Mouse (Mus musculus) frontal cortex, adult (tissue): Measurements from ENCODE around the gene Pax7.
A peak's percentile ranks its signal among the peaks of the same experiment; 100 is the strongest.

Source experiments
- ATAC-seq: cut with Nextera tagmentation; 2 replicates; pipeline ENCODE4 v1.9.2; 2017; ENCODE audit warnings: mild to moderate bottlenecking, moderate library complexity, mixed read lengths; ENCODE audit not compliant: low TSS enrichment

Pax7 gene

DNA sequence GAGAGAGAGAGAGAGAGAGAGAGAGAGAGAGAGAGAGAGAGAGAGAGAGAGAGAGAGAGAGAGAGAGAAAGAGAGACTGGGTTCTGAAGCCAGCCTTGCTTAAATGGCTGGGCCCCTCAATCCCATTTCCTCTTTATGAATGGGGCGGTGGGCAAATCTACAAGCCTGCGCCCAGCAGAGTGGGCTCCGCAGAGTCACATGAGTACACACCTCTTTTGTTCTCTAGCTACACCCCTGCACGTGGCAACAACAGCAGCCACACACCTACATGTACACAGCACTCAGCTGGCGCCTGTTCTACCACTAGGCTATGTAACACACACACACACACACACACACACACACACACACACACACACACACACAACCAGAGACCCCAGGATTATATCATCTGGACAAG, 21.9 kb downstream of the Pax7 start:
- no peak for ATAC-seq

DNA sequence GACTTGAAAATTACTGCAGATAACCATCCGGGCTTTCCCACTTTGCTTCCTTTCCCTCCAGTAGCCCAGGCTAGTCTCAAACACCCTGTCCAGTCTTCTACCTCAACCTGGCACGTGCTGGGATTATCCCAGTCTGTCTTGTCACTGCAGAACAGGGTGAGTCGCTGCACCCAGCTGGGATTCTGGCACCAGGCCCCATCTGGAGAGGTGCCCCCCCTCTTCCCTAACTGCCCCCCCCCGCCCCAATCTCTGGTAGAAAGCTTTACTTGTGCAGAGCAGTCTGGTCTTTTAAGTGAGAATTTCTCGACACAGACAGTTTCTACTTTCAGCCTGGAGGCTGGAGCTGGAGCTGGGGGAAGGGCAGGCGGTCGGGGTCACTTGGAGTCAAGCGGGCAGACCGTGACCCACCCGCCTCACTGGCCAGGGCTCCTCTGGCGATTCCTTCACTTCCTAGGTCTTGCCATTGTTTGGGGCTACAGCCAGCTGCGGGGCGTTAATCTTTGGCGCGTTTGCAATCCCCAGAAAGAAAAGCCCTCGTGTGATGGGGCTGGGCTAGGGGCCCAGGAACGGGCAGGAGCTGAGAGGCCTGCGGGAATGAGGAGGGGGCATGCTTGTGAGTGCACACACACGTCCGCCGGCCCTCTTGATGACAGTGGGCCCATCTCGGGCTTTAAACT, 22.4 kb downstream of the Pax7 start:
- ATAC-seq: no peak

DNA sequence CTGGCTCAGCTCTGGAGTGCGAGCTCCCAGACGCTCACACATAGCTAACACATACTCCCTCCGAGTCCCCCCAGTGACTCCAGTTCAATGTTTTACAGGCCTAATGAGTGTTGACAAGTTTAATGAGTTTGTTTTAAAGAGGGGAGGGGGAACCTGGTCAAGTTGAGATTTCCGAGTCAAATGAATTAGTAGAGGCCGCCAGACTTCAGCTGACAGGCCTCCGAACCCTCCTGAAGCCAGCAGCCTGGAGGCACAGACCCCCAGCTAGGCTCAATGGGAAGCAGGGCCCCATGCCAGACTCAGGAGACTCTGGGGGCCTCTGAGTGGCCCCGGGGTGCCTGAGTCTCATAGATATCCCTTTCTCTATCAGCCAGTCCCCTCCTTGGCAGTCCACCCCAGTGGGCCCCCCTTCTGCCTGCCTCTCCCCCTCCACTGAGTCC, 23.9 kb downstream of the Pax7 start:
- ATAC-seq: no peak

DNA sequence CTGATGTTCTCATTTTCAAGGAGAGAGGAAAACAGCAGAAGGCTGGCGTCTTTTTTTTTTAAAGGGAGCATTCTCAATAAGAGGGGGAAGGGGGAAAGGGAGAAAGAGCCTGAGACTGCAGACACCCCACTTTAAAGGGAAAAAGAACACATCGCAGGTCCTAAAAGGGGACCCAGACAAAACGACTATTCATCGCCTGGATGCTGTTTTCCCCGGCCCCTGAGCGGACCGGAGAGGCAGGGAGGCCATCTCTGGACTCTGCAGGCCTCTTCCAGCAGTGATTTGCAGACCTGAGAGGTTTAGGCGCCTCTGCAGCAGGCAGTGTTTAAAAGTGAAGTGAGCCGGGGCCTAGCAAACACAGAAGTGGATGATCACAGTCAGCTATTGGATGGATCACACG, 25.5 kb downstream of the Pax7 start:
- ATAC-seq: no peak

DNA sequence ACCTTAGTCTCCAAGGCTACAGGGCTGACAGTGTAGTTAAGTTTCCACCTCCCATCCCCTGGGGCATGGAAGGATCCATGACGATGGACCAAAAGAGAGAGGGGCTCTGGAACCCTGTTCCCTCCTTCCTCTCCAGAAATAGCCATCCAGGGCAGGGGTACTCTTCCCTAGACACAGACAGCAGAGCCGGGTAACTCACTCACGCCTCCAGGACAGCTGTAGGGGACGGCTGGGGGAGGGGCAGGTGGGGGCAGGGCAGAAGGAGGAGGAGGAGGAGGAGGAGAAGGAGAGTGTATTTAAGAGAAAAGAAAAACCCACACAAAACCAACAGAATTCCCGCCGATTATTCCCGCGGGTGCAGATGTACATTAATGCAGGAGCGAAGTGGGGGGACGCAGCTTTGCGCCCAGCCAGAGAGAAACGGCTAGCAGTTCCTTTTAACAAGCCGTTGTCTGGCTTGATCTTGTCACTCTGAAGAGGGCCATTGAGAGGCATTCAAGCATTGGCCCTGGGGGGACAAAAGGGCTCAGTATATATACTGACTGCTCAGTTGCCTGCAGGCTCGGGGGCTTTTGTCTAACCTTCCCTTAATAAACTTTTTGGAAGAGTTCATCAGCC, 26.0 kb downstream of the Pax7 start:
- no peak for ATAC-seq

DNA sequence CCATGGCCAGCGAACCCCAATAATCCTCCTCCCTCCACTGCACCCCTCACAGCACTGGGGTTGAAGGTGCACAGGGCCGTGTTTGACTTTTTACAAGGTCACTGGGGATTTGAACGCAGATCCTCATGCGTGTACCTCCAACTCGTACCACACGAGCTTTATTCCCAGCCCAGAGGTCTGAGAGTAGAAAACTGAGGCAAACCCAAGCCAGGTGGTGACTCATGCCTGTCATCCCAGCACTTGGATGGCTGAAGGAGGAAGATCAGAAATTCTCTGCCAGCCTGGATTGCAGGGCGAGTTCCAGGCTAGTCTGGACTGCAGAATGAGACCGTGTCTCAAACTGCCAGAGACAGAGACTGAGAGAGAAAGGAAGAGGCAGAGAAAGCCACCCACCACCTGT, 28.4 kb downstream of the Pax7 start:
- peak; percentile 38; the same call in 1 of the 2 replicates for ATAC-seq

DNA sequence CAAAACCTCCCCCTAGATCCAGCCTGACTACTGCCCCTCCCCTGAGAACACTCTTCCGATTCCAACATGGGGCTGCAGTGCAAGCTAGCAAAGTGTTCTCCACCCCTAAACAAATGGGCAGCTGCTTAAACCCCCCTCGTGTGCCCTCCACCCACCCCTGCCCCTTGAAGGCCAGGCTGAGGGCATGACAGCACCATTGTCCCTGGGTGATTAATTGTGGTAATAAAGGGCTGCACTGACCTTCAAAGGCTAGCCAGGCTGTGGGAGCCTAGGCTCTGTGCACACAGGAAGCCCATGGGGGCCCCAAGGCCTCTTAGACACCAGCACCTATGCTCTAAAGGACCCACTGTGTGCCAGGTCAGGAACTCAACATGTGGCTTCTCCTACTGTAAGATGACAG, 29.3 kb downstream of the Pax7 start:
- ATAC-seq: no peak

DNA sequence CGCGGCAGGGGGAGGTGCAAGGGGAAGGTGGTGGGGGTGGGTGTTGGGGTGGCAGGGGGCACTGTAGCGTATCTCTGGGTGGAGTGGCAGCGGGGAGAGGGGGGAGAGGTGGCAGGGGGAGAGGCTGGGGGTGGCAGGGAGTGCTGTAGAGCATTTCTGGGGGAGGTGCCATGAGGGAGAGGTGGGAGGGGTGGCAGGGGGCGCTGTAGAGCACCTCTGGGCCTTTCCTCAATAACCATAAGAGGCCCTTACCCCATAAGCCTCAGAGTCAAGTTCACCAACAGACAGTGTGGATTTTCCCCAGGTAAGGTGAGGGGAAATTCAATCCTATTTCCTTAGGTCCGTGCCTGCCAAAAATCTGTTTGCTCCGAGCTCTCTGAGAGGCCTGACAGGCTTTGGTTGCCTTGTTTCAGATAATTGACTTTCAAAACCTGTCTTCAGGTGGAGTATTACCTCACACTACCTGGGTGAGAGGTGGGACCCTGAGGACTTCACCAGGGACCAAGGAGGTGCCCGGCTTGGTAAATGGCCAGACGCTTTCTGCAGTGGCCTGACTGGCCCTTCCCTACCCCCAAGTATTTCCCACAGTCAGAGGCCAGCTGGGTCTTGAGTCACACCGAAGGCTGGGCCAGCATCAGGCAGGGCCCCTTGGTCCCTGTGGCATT, 33.8 kb downstream of the Pax7 start:
- no peak for ATAC-seq

DNA sequence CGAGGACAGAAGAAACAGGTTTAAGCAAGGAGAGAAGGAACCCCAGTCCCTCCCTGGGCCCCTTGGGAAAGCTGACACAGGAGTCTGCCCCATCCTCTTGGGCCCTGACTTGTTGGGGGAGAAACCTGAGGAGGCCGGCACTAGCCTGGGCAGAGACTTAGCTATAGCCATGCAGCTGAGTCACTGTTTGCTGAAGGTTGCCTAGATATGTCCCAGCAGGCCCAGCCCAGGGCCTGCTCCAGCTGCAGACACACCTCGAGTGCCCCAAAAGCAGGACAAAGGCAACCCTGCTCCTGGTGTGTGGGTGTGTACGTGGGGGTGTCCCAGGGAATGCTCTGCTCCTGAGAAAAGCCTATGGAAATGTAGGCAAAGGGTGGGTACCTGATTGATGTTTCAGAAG, 36.0 kb downstream of the Pax7 start:
- ATAC-seq: no peak

DNA sequence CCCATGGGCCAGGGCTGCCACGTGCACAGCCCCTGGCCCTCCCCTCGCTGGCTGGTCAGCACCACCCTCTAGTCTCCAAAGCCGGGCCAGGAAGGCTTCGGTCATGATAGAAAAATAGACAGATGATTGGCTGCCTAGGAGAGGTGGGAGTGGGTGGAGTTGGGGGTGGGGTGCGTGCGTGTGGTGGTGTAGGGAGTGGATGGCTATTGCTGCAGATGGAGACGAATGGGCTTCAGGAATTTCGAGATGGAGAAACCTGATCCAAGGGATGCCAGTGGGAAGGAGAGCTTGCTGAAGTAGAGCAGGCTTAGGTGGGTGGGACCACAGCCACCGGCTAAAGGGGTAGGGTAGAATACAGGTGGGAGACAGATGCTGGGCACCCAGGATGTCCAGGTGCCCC, 37.2 kb downstream of the Pax7 start:
- ATAC-seq: no peak

DNA sequence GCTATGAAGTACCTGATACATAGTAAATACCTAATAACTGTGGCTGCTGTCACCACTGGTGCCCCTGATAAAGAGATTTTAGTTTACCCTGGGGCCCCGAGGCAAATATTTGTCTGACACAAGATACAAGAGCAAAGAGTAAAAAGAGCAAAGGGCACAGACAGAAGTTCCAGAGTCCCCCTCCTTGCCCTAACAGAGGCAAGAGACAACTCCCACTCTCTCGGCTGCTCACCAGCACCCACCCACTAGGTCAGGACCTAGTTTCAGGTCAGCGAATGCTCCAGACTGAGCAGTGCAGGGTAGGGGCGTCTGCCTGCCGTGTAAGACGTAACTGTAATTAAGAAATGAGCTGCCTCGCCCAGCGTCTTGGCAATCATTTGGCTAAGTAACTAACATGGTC, 42.2 kb downstream of the Pax7 start:
- no peak for ATAC-seq

DNA sequence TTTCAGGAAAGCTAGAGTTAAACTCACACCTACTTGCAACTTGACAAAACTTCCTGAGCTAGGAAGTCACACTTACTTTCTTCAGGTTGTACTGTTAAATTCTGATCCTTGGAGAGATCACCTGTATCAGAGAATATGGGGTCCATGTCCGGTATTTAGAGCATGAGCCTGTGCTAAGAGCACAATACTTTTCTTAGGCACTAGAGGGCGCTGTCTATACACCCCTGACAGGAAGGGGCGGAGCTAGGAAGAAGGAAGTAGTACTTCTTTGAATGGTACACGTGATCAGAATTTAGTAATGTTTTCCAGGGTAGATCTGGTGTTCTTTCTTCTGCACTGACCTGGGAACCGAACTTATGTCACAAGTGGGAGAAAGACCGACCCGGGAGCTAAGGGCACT, 43.6 kb downstream of the Pax7 start:
- no peak for ATAC-seq

DNA sequence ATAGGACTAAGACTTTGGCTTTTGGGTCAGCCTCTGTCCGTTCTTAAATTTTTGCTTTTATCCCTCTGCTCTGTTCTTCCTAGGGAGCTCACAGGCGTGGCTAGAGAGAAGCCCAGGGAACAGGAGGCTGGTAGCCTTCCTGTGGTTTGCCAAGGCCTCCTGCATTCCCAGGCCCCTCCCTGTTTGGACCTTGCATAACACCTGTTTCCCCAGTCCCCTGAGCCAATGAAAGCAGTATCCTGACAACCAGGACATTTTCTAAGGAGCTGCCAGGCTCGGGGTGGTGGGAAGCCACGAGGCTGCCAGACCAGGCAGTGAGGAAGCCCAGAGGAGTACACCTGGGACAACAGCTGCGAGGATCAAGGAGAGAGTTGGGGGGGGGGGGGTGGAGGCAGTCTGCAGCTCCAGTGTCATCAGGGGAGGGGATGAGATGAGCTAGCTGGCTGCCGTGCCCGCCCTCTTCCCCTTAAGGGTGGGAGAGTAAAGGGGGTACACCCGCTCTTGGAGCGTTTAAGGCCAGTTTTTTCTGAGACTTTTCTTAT, 50.3 kb downstream of the Pax7 start:
- no peak for ATAC-seq

DNA sequence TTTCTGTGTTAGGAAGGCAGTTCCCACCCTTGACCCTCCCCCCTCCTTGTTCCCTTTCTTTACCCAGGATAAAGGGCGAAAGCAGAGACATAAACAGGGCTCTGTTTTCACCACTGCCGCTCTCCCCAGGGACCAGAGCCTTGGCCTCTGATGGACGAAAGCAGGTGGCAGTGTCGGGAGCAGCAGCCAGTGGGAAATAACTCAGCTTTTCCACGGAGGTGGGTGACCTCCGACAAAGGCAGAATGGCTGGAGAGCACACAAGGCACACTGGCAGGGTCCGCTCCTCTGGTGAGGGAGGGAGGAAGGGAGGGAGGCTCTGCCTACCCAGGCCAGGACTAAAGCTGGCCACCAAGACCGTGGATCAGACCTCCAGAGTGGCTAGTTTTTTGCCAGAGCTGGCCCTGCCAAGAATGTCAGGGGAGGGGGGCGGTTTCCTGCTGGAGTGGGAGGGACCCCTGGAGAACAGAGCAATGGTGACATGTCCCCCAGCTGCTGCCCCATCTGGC, 62.1 kb downstream of the Pax7 start:
- ATAC-seq: no peak

DNA sequence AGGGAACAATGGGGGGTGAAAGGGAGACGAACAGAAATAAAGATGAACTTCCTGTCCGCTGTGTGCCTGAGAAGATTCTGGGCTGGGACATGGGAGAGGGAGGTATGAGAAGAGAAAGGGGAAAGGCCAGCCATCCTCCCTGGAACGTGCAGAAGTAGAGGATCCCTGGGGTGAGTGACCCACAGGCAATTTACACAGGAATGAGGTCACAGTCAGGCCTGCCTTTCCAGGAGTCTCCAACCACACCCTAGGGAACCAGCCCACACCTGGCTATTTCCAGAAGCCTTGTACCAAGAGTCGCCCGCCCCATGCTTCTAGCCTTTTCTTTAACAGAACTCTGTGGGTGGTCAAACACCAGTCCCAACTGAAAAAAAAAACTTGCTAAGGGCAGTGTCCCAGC, 65.5 kb downstream of the Pax7 start:
- no peak for ATAC-seq

DNA sequence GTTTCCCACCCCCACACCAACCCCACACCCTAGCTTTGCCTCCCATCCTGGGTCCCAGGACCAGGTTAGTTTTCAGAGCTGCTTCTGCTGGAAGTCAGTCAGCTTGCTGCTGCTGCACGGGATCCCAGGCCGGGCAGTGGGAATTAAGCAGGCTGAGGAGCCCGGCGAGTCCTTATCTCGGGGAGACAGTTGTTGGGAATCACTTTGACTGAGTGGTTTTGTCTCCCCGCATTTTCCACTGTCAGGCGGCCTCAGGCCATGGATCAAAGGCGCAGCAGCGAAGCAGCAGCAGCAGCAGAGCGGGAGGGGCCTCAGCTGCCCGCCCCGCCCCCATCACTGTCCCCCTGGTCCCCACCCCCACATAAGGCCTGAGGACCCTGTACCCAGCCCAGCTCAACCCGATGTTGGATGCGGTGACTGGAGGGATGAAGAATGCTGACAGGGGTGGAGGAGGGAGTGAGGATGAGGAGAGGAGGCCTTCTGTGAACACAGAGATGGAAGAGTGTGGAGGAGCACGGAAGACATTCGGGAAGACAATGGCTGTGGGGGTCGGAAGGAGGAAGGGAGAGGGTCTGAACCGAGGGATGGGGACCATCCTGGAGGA, 66.1 kb downstream of the Pax7 start:
- ATAC-seq: no peak

DNA sequence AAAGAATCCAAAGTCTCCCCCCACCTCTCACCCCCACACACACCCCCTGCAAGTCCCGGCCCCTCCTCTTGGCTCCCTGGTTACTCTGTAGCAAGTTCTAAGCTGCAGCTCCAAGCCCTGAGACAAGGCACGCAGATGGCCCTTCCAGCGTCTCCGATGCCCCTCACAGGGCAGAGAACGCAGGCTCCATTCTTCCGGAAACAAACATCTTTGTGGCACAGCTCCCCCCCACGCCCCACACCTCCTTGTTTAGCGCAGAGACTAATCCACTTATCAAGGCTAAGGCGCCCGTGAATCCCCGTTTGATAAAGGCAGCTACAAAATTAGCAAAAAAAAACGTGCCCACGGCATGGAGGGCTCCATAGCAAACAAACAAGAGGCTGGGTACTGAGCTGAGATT, 71.4 kb downstream of the Pax7 start:
- ATAC-seq: no peak

DNA sequence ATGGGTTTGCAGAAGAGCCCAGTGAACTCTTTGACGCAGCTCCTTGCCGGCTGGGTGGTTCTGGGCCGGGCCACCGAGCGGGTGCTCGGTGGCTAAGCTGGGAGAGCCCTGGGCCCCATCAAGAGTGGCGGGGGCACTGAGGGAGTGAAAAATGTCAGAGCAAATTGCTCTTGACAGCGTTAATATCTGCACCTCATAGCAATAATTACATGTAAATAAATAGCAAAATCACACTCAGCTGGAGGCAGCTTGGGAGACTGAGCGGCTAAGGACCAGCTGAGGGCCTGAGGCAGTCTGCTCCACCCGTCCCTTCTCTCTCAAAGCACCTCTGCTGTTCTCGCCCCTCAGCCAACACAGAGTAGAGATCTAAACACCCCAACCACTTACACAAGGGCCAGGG, 72.6 kb downstream of the Pax7 start:
- ATAC-seq: no peak

DNA sequence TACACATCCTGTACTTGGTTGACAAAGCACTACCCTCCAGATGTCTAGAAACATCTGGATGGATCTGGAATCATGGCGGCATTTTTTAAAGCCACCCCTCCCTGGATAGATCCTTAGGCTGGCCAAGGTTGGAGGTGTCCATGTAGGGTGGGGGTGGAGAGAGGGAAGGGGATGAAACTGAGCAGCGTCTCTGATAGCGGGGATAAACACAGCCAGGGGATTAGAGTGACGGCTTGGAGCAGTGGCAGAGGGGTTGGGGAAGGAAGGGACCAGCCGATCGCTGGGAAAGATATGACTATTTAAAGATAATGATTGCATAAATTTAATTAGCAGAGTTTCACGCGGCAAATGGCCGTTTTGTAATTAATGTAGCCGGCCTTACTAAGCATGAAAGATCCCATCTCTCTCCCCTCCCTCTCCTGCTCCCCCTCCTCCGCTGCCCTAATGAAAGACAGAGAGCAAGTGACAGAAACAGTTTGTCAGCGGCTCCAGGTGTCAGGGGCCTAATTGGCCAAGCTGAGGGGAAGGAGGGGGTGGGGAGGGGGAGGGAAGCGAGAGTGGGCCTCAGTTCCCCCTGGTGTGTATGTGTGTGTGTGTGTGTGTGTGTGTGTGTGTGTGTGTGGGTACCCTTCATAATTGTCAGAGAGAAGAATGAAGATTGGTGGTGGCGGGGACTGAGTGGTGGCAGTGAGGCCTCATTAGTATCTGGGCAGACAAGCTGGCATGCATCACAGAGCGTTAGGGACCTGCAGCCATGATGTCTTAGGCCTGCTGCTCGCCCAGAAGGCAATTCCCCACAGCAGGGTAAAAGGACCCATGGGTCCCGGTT, 74.6 kb downstream of the Pax7 start:
- no peak for ATAC-seq

DNA sequence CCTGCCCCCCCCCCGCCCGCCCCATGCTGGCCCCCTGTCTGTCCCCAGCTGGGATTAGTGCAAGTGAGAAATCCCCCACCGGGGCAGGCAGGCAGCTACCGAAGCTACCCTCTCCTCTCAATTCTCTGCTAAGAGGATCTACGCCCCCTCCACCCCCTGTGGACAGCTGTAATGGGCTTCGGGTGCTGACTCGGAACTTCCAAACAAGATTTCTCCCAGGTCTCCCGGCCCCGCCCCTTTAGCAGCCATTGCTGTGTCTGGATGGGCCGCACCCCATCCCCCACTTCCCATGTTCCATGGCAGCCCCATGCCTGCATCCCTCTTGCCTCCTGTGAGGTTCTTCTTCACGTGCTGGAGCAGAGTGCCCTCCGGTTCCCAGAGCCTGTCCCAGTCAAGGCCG, 76.4 kb downstream of the Pax7 start:
- ATAC-seq: no peak

DNA sequence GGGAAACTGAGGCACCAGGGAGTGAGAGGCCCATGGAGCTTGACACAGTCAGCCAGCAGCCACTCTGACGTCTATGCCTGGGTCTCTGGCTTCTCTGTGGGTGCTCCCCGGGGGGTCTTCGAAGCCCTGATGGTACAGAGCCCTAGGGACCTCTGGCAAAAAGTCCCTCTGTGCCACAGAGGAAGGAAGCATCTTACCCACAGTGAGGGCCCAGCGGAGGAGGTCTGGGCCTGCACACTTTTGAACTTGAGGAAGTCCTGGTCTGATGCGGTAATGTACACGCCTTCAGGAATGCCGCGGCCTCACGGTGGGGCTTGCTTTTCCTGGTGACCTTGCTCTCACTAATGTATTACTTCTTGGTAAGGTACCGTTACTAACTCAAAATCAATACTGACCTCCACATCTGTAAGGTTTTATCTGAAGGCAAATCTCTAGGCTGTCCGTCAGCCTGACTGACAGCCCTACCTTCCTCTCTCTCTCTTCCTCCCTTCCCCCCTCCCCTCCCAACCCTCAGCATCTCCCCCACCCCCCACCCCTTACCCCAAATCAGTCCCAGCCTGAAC, 79.1 kb downstream of the Pax7 start:
- no peak for ATAC-seq
